Mouse (Mus musculus): Measurements from ENCODE around the gene Gcnt1.

The Gcnt1 gene

GRCm38 (mm10) chr19:17323689-17324241 is 48.9 kb downstream of the Gcnt1 start:
- no peak for DNase-seq (ENCODE audit: low spot score in 2 of 2)

GRCm38 (mm10) chr19:17323006-17323688 is 49.5 kb downstream of the Gcnt1 start:
- DNase-seq (ENCODE audit: low spot score in 2 of 2), result no peak

GRCm38 (mm10) chr19:17319770-17320169 is 52.9 kb downstream of the Gcnt1 start:
- DNase-seq (ENCODE audit: low spot score in 2 of 2), result peak; percentile 12 to 23

- DNase-seq (ENCODE audit: low spot score in 2 of 2), result no peak
These were observed 53.9 kb downstream of the Gcnt1 start for GRCm38 (mm10) chr19:17318733-17319132.

DNA sequence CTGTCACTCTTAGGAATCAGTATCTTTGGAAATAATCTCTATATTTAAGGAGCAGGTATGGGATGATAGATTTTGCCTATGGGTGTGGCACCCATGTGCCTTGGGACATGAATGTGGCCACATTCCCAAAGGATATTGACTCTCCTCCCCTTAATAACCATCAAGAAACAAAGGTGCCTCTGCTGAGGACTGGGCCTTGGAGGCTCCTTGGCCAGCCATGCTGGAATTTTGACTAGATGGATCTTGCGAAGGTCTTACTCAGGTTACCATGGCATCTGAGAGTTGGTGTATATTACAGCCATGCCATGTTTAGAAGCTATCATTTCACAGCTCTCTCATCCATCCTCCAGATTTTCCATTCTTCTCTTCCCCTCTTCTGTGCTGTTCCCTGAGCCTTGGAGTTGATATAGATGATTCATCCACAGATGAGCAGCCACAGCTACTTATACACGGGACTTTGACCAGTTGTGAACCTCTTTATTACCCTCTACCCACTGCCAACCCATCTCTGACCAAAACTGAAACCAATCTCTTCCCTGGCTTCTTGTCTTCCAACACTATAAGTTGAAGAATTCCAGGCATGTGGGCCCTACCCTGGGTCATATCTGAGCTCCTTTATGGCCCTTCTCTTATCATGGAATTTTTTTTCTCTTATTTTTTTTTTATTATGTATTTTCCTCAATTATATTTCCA is 56.2 kb downstream of the Gcnt1 start:
- no peak for DNase-seq (ENCODE audit: low spot score in 2 of 2)

GRCm38 (mm10) chr19:17314451-17314850 is 58.2 kb downstream of the Gcnt1 start:
- DNase-seq (ENCODE audit: low spot score in 2 of 2), result no peak

DNA sequence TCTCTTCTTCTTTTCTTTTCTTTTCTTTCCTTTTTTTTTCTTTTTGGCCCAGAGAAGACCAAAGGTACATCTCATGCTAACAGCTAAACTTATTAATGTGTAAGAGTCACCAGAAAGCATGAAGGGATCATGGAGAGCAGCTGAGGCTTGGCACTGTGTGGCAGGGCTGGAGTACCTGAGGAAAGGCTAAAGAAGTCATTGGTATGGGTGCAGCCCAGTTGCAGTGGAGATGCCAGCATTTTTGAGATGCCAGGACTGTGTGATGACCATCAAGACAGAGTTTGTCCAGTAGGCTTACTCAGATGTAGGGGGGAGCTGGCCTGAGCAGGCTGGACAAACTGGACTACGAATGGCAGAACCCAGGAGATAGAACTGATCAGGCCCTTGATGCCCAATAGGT is 58.9 kb downstream of the Gcnt1 start:
- no peak for DNase-seq (ENCODE audit: low spot score in 2 of 2)

- no peak for DNase-seq (ENCODE audit: low spot score in 2 of 2)
These were observed 59.9 kb downstream of the Gcnt1 start for GRCm38 (mm10) chr19:17312671-17313180.

DNA sequence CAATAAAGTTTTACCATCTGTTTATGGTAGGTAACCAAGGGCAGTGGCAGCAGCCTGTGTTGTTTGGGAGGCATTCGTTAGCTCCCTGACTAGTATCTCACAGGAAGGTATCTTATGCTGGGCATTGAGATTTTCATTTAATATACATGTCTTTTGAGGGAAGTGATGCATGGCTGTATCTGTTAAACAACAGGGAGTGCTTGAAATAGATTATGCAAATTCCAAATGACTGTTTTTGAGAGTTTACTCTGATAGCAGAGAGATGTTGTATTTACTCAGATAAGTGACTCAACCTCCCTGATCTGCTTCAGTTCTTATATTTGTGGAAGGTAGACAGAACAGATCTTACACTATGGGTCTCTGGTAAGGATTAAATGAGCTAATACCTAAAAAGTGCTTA is 61.1 kb downstream of the Gcnt1 start:
- no peak for DNase-seq (ENCODE audit: low spot score in 2 of 2)

- no peak for DNase-seq (ENCODE audit: low spot score in 2 of 2)
These were observed 61.6 kb downstream of the Gcnt1 start for GRCm38 (mm10) chr19:17311031-17311430.

DNA sequence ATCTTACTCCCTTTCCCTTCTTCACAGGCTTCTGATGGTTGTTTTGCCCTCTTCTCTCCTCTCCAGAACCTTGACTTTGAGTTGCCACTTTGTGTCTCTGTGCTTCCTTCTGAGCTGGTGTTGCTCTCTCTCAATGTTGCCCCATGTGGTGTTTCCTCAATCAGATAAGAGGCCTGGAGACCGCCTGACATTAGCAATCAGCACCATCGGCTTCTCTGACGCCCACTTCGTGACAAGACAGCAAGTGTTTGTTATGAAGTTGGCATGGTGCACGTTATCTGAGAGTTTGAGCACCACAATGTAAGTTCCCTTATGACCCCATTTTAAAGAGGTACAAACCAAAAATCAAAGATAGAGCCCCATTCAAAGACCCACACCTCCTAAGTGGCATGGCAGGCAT is 76.6 kb downstream of the Gcnt1 start:
- peak; percentile 37 to 67 for DNase-seq (ENCODE audit: low spot score in 2 of 2)

DNA sequence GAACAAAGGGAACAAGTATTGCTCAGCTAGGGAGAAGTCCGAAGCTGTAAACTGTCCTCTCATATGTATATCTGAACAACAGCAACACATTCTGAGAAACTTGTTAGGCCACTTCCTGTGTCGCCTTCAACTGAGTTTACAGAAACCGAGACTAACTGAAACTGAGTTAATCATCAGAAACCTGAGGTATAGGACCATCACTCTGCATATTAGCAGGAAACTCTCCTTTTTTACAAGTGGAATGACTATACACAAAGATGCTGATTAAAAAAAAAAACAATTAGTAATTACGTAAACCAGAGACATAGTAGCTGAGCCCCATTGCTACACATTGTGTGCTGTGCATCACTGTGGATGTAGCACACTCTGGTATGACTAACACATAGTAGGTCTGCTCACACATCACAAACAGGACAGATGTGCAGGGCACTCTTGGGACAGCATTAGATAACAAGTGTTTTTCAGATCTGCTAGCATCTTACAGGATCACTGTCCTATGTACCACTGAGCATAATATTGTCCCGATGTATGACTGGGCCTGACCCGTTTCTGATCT is 77.4 kb downstream of the Gcnt1 start:
- peak; percentile 23 to 68 for DNase-seq (ENCODE audit: low spot score in 2 of 2)

DNA sequence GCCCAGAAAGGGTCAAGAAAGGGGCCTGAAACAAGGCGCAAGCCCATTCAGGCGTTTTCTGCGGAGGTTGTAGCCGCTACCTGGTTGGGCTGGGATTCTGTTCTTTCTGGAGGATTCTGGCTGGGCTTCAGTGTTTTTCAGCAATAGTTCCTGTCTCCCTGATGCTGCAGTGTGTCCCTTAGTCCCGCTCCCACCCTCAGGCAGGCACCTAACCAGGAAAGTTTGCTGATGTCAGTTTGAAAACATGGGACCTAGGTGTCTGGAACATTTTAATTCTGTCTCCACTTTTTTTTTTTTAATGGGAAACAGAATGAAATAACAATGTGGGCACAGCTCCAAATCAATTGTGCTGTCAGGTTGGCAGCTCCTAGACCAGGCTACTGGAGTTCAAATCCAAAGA is 78.5 kb downstream of the Gcnt1 start:
- DNase-seq (ENCODE audit: low spot score in 2 of 2), result no peak

- no peak for DNase-seq (ENCODE audit: low spot score in 2 of 2)
These were observed 83.1 kb downstream of the Gcnt1 start for GRCm38 (mm10) chr19:17289526-17289925.

DNA sequence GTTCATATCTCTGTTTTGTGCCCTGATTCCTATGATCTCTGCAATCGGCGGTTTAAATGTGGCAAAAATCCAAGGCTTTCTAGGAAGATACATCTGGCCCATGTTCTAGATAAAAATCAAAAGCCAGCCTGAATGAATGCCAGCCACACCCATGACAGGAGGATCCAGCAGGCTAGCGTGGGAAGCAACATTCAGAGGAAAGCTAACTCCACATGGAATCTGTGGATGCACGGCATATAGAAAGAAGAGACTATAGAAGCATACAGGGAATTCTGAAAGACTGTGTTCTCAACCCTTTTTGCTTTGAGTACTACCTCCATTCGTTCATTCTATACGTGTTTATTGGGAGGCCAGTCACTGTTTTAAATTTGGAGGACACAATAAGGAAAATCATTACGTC is 86.6 kb downstream of the Gcnt1 start:
- DNase-seq (ENCODE audit: low spot score in 2 of 2), result no peak

DNA sequence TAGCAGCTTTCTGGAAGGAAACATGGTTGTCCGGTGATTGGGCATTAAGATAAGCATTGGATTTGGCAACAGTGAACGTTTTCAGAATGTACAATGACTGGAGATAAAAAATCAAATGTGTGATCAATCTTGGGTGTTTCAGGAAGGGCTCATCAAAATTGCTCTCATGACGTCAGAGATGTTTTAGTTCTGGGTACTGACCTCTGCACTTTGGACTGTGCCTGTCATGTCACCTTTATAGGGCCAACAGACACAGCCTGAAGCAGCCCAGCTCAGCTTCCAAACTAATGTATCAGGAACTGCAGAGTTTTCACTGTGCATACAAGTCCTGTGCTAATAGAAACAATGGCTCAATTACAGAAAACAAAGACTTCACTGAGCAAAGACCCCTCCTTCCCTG is 89.3 kb downstream of the Gcnt1 start:
- no peak for DNase-seq (ENCODE audit: low spot score in 2 of 2)

DNA sequence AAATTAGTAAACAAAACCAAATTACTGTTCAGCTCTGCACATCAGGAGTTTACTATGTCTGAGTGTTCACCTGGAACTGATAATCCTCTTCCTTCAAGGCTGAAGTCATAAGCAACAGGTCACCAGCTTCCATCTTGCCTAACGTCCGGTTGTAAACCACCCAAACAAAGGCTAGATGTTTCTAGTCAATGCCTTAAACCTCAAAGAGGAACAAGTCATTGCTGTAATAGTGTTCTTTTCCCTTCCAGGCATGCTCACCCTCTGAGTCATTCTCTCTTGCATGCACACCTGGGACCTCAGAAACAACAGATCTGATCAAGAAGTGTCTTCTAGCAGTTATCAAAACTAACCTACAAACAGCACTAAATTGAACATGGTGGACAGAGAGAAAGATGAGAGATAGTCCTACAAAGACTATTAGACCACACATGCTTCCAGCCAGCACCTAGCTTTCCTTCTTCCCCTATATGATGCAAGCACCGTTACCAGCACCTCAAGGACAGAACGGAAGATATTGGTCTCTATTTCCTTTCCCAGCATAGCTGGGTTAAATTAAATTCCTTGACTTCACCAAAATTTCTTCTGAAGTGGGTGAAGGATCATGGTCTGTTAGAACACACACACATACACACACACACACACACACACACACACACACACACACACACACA is 94.1 kb downstream of the Gcnt1 start:
- DNase-seq (ENCODE audit: low spot score in 2 of 2), result peak in 1 of 2 experiments; percentile 28
